Mouse (Mus musculus) kidney, adult 2 months (tissue): ENCODE measurements at regions not wholly inside any gene's neighbourhood (a gene's known extent, or its start where the extent isn't known, plus 50 kb on each side); places are given as distances from the start of the nearest gene placed in this dataset.

Experiments
- CTCF ChIP-seq: fragments of 200-500 bp; conservative IDR thresholded peaks from 2 replicates; pipeline ENCODE4 v1.5.1; 2011; ENCODE audit warnings: low read depth, mild to moderate bottlenecking, control low read depth, low read length, moderate library complexity, mixed read lengths; ENCODE audit not compliant: insufficient read depth, insufficient read length
- POLR2A ChIP-seq: fragments of 200-500 bp; IDR thresholded peaks from one replicate; pipeline ENCODE4 v1.6.1; 2011; ENCODE audit warnings: low read depth, low read length, control low read depth

- TF ChIP-seq CTCF: no peak
- TF ChIP-seq POLR2A: no peak
Observed at GRCm38 (mm10) chr6:112062956-112063355, 210.6 kb upstream of the Lmcd1 start.
